Comparison of ENCODE assay signal across 8 mouse cellular contexts in genomic region chr7:28168320-28169115, GRCm38 (mm10). TPM values are rescaled to one million over a fixed set of nuclear protein-coding genes. Genes with fewer than 3 reads are reported as not detected.
DNase-seq lines count a peak whose midpoint lies in the region; ATAC-seq and TF ChIP-seq lines count a peak whose summit lies in the region.

No protein-coding gene starts in this region.

- 0 out of 2 replicates have a peak overlapping the region, but pooled peaks have one; percentile 20 for H3K27ac ChIP-seq in cerebellum, adult 2 months (ENCODE audit: insufficient read depth, low read length)
- H3K27ac ChIP-seq in forebrain, postnatal 0 days (ENCODE audit: low read depth, low read length): peak overlapping the region; percentile 72
- peak overlapping the region; percentile 81 for H3K27ac ChIP-seq in hindbrain, embryonic 12.5 days

- POLR2A ChIA-PET in Patski (lab: Charles Lee): interaction anchor here (0.6 to 1.7 kb wide), 8 partner anchors 9 to 269 kb away, joined by 3 to 7 read pairs (median 3); no protein-coding TSS in a partner anchor

- ATAC-seq in Patski: peak; percentile 58
- ATAC-seq in forebrain, postnatal 0 days: peak; percentile 16; the same call in 1 of the 2 replicates
- ATAC-seq in hindbrain, embryonic 12.5 days (ENCODE audit: low FRiP score): no peak

- H3K4me2 ChIP-seq in forebrain, postnatal 0 days (ENCODE audit: low read depth): peak overlapping the region; percentile 88
- H3K4me2 ChIP-seq in hindbrain, embryonic 12.5 days (replicated peaks): peak overlapping the region; percentile 95

- no peaks in the 10 kb centered on the region for H3K36me3 ChIP-seq in forebrain, postnatal 0 days (ENCODE audit: insufficient read depth)
- no peaks in the 10 kb centered on the region for H3K36me3 ChIP-seq in hindbrain, embryonic 12.5 days

- peak; percentile 84 for DNase-seq in Patski (ENCODE audit: low read depth, low spot score)
- peak; percentile 56 to 60 for DNase-seq in cerebellum, adult 2 months
- peak; percentile 70 for DNase-seq in forebrain, postnatal 0 days
- peak; percentile 61 for DNase-seq in layer of hippocampus, adult 9-11 months
- peak; percentile 86 for DNase-seq in lung, postnatal 36 days
- peak; percentile 82 for DNase-seq in retina, embryonic 14.5 days (ENCODE audit: low spot score)
- peak; percentile 65 for DNase-seq in urinary bladder, postnatal 25 days (ENCODE audit: low spot score)

- WGBS in cerebellum, adult 2 months: 8% methylated on average over 9 of the region's 9 CpGs
- 9% methylated on average over 9 of the region's 9 CpGs for WGBS in forebrain, postnatal 0 days
- WGBS in hindbrain, embryonic 12.5 days: 13% methylated on average over 9 of the region's 9 CpGs

- no peaks in the 10 kb centered on the region for H3K27me3 ChIP-seq in Patski
- H3K27me3 ChIP-seq in cerebellum, adult 2 months (ENCODE audit: control insufficient read depth, insufficient read depth, low read length): no peaks in the 10 kb centered on the region
- no peaks in the 10 kb centered on the region for H3K27me3 ChIP-seq in forebrain, postnatal 0 days (ENCODE audit: insufficient read depth, low read length)
- no peaks in the 10 kb centered on the region for H3K27me3 ChIP-seq in hindbrain, embryonic 12.5 days

- TF ChIP-seq CTCF in Patski (IDR thresholded peaks at IDR 0.05): peak; percentile 94
- peak; percentile 48; the same call in 1 of the 2 replicates for TF ChIP-seq CTCF in cerebellum, adult 2 months (IDR thresholded peaks at IDR 0.05; ENCODE audit: borderline replicate concordance, insufficient read depth, low read depth, low read length)
- TF ChIP-seq CTCF in forebrain, postnatal 0 days (IDR thresholded peaks at IDR 0.05; ENCODE audit: low read depth): peak; percentile 81

- TF ChIP-seq POLR2A in cerebellum, adult 2 months (IDR thresholded peaks at IDR 0.05; ENCODE audit: borderline replicate concordance, insufficient read depth, low read length): no peak

- in situ Hi-C loops in Patski (cut with MboI; ENCODE audit: low pct_unique_long_range_greater_than_20kb): no loop called here

- H3K9me3 ChIP-seq in forebrain, postnatal 0 days (ENCODE audit: low read length): no peaks in the 10 kb centered on the region
- H3K9me3 ChIP-seq in hindbrain, embryonic 12.5 days (replicated peaks): no peaks in the 10 kb centered on the region

- CTCF ChIA-PET in Patski (lab: Charles Lee): interaction anchor here (0.7 to 2.7 kb wide), 15 partner anchors 9 to 119 kb away, joined by 3 to 17 read pairs (median 3); partner anchors contain the start of genes Dyrk1b and Psmc4

- H3K4me3 ChIP-seq in cerebellum, adult 2 months (replicated peaks; ENCODE audit: insufficient read depth, low read depth, low read length): peak overlapping the region; percentile 63
- H3K4me3 ChIP-seq in forebrain, postnatal 0 days (ENCODE audit: low read depth, low read length): peak overlapping the region; percentile 73
- H3K4me3 ChIP-seq in hindbrain, embryonic 12.5 days: peak overlapping the region; percentile 60

- H3K4me1 ChIP-seq in cerebellum, adult 2 months (ENCODE audit: control insufficient read depth, insufficient read depth, low read length): peaks cover 13% of the 10 kb centered on the region
- peaks cover 19% of the 10 kb centered on the region for H3K4me1 ChIP-seq in forebrain, postnatal 0 days (ENCODE audit: insufficient read depth)
- peaks cover 29% of the 10 kb centered on the region for H3K4me1 ChIP-seq in hindbrain, embryonic 12.5 days

- peak overlapping the region; percentile 51 for H3K9ac ChIP-seq in forebrain, postnatal 0 days
- peak overlapping the region; percentile 53 for H3K9ac ChIP-seq in hindbrain, embryonic 12.5 days

RNA-seq across cellular contexts. Expression of gene Fbl, which starts 1.0 kb away (rescaled TPM):
- polyA plus RNA-seq in Patski (2021): 134 TPM
- polyA plus RNA-seq in cerebellum, adult 2 months (2012; rRNA removed): 67.0 and 72.8 TPM in 2 replicates
- total RNA-seq in forebrain, postnatal 0 days (2014; rRNA removed): 40.4 and 49.5 TPM in 2 replicates
- polyA plus RNA-seq in forebrain, postnatal 0 days (2015; fragmentation: Nextera tagmentation; extraction: Ambion mirVana): 86.3 and 91.3 TPM in 2 replicates
- polyA plus RNA-seq in hindbrain, embryonic 12.5 days (2016; fragmentation: Nextera tagmentation; extraction: Ambion mirVana): 115 and 120 TPM in 2 replicates

RNA-seq across cellular contexts. Expression of gene Dyrk1b, which starts 10.8 kb away (rescaled TPM):
- polyA plus RNA-seq in Patski (2021): 26.5 TPM
- 27.3 and 29.6 TPM in 2 replicates for polyA plus RNA-seq in cerebellum, adult 2 months (2012; rRNA removed)
- 21.0 and 23.3 TPM in 2 replicates for total RNA-seq in forebrain, postnatal 0 days (2014; rRNA removed)
- polyA plus RNA-seq in forebrain, postnatal 0 days (2015; fragmentation: Nextera tagmentation; extraction: Ambion mirVana): 5.5 and 7.4 TPM in 2 replicates
- 21.5 and 21.7 TPM in 2 replicates for polyA plus RNA-seq in hindbrain, embryonic 12.5 days (2016; fragmentation: Nextera tagmentation; extraction: Ambion mirVana)

RNA-seq across cellular contexts. Expression of gene 9530053A07Rik, which starts 39.3 kb away (rescaled TPM):
- polyA plus RNA-seq in Patski (2021): 0.77 TPM
- polyA plus RNA-seq in cerebellum, adult 2 months (2012; rRNA removed): 0.02 and 0.03 TPM in 2 replicates
- total RNA-seq in forebrain, postnatal 0 days (2014; rRNA removed): under 0.01 and 0.19 TPM in 2 replicates
- 0.08 TPM in 2 replicates for polyA plus RNA-seq in forebrain, postnatal 0 days (2015; fragmentation: Nextera tagmentation; extraction: Ambion mirVana)
- polyA plus RNA-seq in hindbrain, embryonic 12.5 days (2016; fragmentation: Nextera tagmentation; extraction: Ambion mirVana): 0.09 and 0.12 TPM in 2 replicates

Comparison
In these comparisons a context has a peak if more than half of its experiments do, and no peak if none do; other contexts are left out.
1. H3K27ac ChIP-seq: peak in every context shown above with its lines; median percentile 81 in hindbrain, embryonic 12.5 days; 72 in forebrain, postnatal 0 days; 20 in cerebellum, adult 2 months.